Mouse (Mus musculus) liver, postnatal 0 days (tissue): ENCODE data around the gene Naa15.

Experiments
- CTCF ChIP-seq: sonication (generic); IDR thresholded peaks from 2 replicates; pipeline ENCODE4 v1.5.1; 2016; ENCODE audit warnings: antibody characterized with exemption, low read depth
- EP300 ChIP-seq: IDR thresholded peaks from 2 replicates; pipeline ENCODE4 v1.6.1; 2016; ENCODE audit warnings: antibody characterized with exemption, low read depth, mild to moderate bottlenecking

DNA sequence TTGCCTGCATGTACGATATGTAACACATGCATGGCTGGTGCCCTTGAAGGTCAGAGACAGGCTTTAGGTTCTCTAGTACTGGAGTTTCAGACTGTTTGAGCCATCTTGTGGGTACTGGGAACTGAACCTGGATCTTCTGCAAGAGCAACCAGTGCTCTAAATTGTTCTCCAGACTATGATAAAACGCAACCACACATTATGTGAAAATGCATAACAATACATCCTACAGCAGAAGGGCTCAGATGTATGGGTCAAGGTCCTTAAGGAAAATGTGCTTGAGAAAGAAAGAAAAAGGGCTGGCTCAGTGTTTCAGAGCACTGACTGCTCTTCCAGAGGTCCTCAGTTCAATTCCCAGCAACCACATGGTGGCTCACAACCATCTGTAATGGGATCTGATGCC lies 21.3 kb upstream of the Naa15 start:
- TF ChIP-seq CTCF = no peak
- TF ChIP-seq EP300 = no peak
